18 mouse cellular contexts compared by ENCODE assay signal in the genomic region with DNA sequence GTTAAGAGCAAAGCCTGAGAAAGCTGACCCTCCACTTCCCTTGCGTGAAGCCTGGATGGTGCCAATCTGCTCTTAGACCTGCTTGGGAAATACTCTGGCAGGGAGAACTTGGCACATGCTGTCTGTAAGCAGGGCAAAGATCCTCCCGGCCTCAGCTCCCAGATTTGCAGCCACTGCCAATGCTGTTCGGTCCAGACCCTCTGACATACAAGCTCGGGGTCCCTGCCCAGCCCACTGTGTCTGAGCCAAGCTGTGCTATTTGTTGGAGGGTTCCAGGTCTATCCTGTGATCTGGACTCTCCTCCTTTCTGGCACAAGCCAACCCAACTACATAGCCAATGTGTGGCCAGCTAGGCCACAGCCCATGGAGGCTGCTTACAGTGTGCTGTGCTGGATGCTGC.
A peak's percentile ranks its signal among the peaks of the same experiment; 100 is the strongest.
DNase-seq lines count a peak whose midpoint lies in the region; ATAC-seq and TF ChIP-seq lines count a peak whose summit lies in the region.
"Had no signal": no experiment of that assay in that cellular context is flagged by ENCODE, and none has a peak within 500 bp of the region (broad histone marks: within the 10 kb centered on the region; RNA-seq: fewer than 3 reads in every experiment).

No protein-coding gene starts in this region.

- DNase-seq in hindbrain, postnatal 0 days (ENCODE audit: low spot score): peak; percentile 38
- peak; percentile 100 for DNase-seq in liver, adult 2 months (ENCODE audit: extremely low read depth, low read depth, low spot score)
- DNase-seq in adrenal gland, postnatal 25 days: peak; percentile 27
- peak; percentile 52 for DNase-seq in gastrocnemius, postnatal 25 days
- no peak for DNase-seq in spleen, postnatal 10 days (ENCODE audit: low spot score in 2 of 2)
- DNase-seq: cerebellum, adult 11 months; cerebellum, postnatal 36 days; layer of hippocampus, adult 9-11 months; liver, embryonic 13.5 days; lung, embryonic 14.5 days; lung, postnatal 36 days; right cerebral cortex, adult 18-20 months; thymus, postnatal 4 days had no signal

- TF ChIP-seq CTCF in hindbrain, postnatal 0 days (IDR thresholded peaks at IDR 0.05; ENCODE audit: low read depth): no peak
- no peak for TF ChIP-seq CTCF in liver, adult 2 months (IDR thresholded peaks at IDR 0.05; ENCODE audit: low read depth, low read length)

- H3K9ac ChIP-seq in hindbrain, postnatal 0 days (replicated peaks; ENCODE audit: low read length): no peak overlapping the region
- H3K9ac ChIP-seq in hindbrain, embryonic 13.5 days: no peak overlapping the region
- H3K9ac ChIP-seq in liver, adult 2 months (ENCODE audit: low read depth, low read length): no peak overlapping the region
- H3K9ac ChIP-seq in liver, embryonic 12.5 days: no peak overlapping the region
- H3K9ac ChIP-seq: embryonic facial prominence, embryonic 15.5 days; liver, embryonic 13.5 days; lung, embryonic 14.5 days had no signal

- ATAC-seq in hindbrain, postnatal 0 days: no peak
- no peak for ATAC-seq in hindbrain, embryonic 13.5 days (ENCODE audit: low FRiP score)
- ATAC-seq in liver, embryonic 12.5 days: no peak

- H3K36me3 ChIP-seq in hindbrain, postnatal 0 days (ENCODE audit: insufficient read depth, low read length): no peaks in the 10 kb centered on the region
- H3K36me3 ChIP-seq in hindbrain, embryonic 13.5 days: no peaks in the 10 kb centered on the region
- H3K36me3 ChIP-seq in liver, adult 2 months (ENCODE audit: control insufficient read depth, insufficient read depth, low read length): no peaks in the 10 kb centered on the region
- no peaks in the 10 kb centered on the region for H3K36me3 ChIP-seq in liver, embryonic 12.5 days
- H3K36me3 ChIP-seq: embryonic facial prominence, embryonic 15.5 days; forebrain, embryonic 10.5 days; liver, embryonic 13.5 days had no signal

- H3K79me2 ChIP-seq in liver, adult 2 months (ENCODE audit: control insufficient read depth, insufficient read depth, low read length): peaks cover 3% of the 10 kb centered on the region; the same call in 1 of the 2 replicates

- no peaks in the 10 kb centered on the region for H3K27me3 ChIP-seq in hindbrain, postnatal 0 days (ENCODE audit: insufficient read depth, low read length)
- H3K27me3 ChIP-seq in hindbrain, embryonic 13.5 days: peaks cover 57% of the 10 kb centered on the region
- H3K27me3 ChIP-seq in liver, adult 2 months (ENCODE audit: control insufficient read depth, insufficient read depth, low read length): no peaks in the 10 kb centered on the region
- H3K27me3 ChIP-seq in liver, embryonic 12.5 days (replicated peaks): peaks cover under 1% of the 10 kb centered on the region
- H3K27me3 ChIP-seq: embryonic facial prominence, embryonic 15.5 days had no signal

- peaks cover 16% of the 10 kb centered on the region for H3K4me1 ChIP-seq in hindbrain, postnatal 0 days (ENCODE audit: insufficient read depth, low read length)
- H3K4me1 ChIP-seq in hindbrain, embryonic 13.5 days (replicated peaks): peaks cover 27% of the 10 kb centered on the region
- peaks cover 35% of the 10 kb centered on the region for H3K4me1 ChIP-seq in liver, adult 2 months (ENCODE audit: control insufficient read depth, insufficient read depth, low read length)
- H3K4me1 ChIP-seq in liver, embryonic 12.5 days: peaks cover 11% of the 10 kb centered on the region; the same call in 1 of the 2 replicates

- H3K4me3 ChIP-seq in hindbrain, postnatal 0 days (ENCODE audit: low read length): no peak overlapping the region
- H3K4me3 ChIP-seq in hindbrain, embryonic 13.5 days: no peak overlapping the region
- H3K4me3 ChIP-seq in liver, adult 2 months (ENCODE audit: insufficient read depth, low read depth, low read length): no peak overlapping the region
- H3K4me3 ChIP-seq in liver, embryonic 12.5 days: no peak overlapping the region
- H3K4me3 ChIP-seq: embryonic facial prominence, embryonic 15.5 days; forebrain, embryonic 10.5 days; liver, embryonic 13.5 days had no signal

- WGBS in hindbrain, postnatal 0 days: 53% methylated on average over 4 of the region's 4 CpGs
- 88% methylated on average over 4 of the region's 4 CpGs for WGBS in hindbrain, embryonic 13.5 days
- 19% methylated on average over 4 of the region's 4 CpGs for WGBS in liver, adult 2 months
- 69% methylated on average over 4 of the region's 4 CpGs for WGBS in liver, embryonic 12.5 days (ENCODE audit: insufficient replicate concordance)

- H3K9me3 ChIP-seq in hindbrain, postnatal 0 days (ENCODE audit: low read length): no peaks in the 10 kb centered on the region
- no peaks in the 10 kb centered on the region for H3K9me3 ChIP-seq in hindbrain, embryonic 13.5 days
- H3K9me3 ChIP-seq in liver, embryonic 12.5 days (replicated peaks): no peaks in the 10 kb centered on the region
- H3K9me3 ChIP-seq: embryonic facial prominence, embryonic 15.5 days; forebrain, embryonic 10.5 days; liver, embryonic 13.5 days had no signal

- no peak overlapping the region for H3K4me2 ChIP-seq in hindbrain, postnatal 0 days (ENCODE audit: low read depth, low read length)
- H3K4me2 ChIP-seq in hindbrain, embryonic 13.5 days: no peak overlapping the region
- no peak overlapping the region for H3K4me2 ChIP-seq in liver, embryonic 12.5 days
- H3K4me2 ChIP-seq: embryonic facial prominence, embryonic 15.5 days; liver, embryonic 13.5 days; lung, embryonic 14.5 days had no signal

- TF ChIP-seq POLR2A in liver, adult 2 months (IDR thresholded peaks at IDR 0.05; ENCODE audit: extremely low read depth, insufficient read depth, low read length): peak; percentile 31; the same call in 1 of the 2 replicates

- no peak overlapping the region for H3K27ac ChIP-seq in hindbrain, postnatal 0 days
- H3K27ac ChIP-seq in hindbrain, embryonic 13.5 days: no peak overlapping the region
- peak overlapping the region; percentile 92 for H3K27ac ChIP-seq in liver, adult 2 months (replicated peaks; ENCODE audit: insufficient read depth, low read depth, low read length)
- H3K27ac ChIP-seq in liver, embryonic 12.5 days: no peak overlapping the region
- H3K27ac ChIP-seq: embryonic facial prominence, embryonic 15.5 days; forebrain, embryonic 10.5 days; kidney, postnatal 0 days; liver, embryonic 13.5 days had no signal

Comparison
In these comparisons a context has a peak if more than half of its experiments do, and no peak if none do; other contexts are left out.
1. DNase-seq: peak in hindbrain, postnatal 0 days (single experiment), liver, adult 2 months (single experiment), adrenal gland, postnatal 25 days (single experiment) and gastrocnemius, postnatal 25 days (single experiment); none in spleen, postnatal 10 days (0 of 2).